Mouse (Mus musculus) forebrain, embryonic 15.5 days (tissue): ENCODE data around the gene Arhgap45. TPM values are rescaled to one million over a fixed set of nuclear protein-coding genes. Genes with fewer than 3 reads are reported as not detected.

Experiments
- ATAC-seq: fragments of 200-750 bp; cut with Nextera tagmentation; replicated peaks from 2 replicates; pipeline ENCODE4 v1.8.0; 2017; ENCODE audit warnings: mild to moderate bottlenecking, moderate TSS enrichment, moderate library complexity
- H3K27ac ChIP-seq: fragments of 300-500 bp; sonication (generic); replicated peaks from 2 replicates; pipeline ENCODE4 v1.5.1; 2015; ENCODE audit warnings: mild to moderate bottlenecking, inconsistent platforms
- H3K27me3 ChIP-seq: fragments of 300-500 bp; sonication (generic); 2 replicates; pipeline ENCODE4 v1.6.1; 2015; ENCODE audit warnings: inconsistent platforms
- H3K36me3 ChIP-seq: fragments of 300-500 bp; sonication (generic); 2 replicates; pipeline ENCODE4 v1.6.1; 2015; ENCODE audit warnings: mild to moderate bottlenecking, inconsistent platforms
- H3K4me1 ChIP-seq: fragments of 300-500 bp; sonication (generic); 2 replicates; pipeline ENCODE4 v1.6.1; 2015; ENCODE audit warnings: inconsistent platforms
- H3K4me2 ChIP-seq: fragments of 300-500 bp; sonication (generic); replicated peaks from 2 replicates; pipeline ENCODE4 v1.6.1; 2015; ENCODE audit warnings: mild to moderate bottlenecking, inconsistent platforms
- H3K4me3 ChIP-seq: fragments of 300-500 bp; sonication (generic); 2 replicates; pipeline ENCODE4 v1.5.1; 2015; ENCODE audit warnings: mild to moderate bottlenecking, inconsistent platforms
- H3K9ac ChIP-seq: fragments of 300-500 bp; sonication (generic); replicated peaks from 2 replicates; pipeline ENCODE4 v1.6.1; 2015; ENCODE audit warnings: mild to moderate bottlenecking, inconsistent platforms
- H3K9me3 ChIP-seq: fragments of 300-500 bp; sonication (generic); 2 replicates; pipeline ENCODE4 v1.6.1; 2016; ENCODE audit warnings: inconsistent platforms
- WGBS: fragments of 180-500 bp; shearing (Covaris S2); methylation state at CpG from one replicate; pipeline ENCODE4 v1.1.7; 2015; ENCODE audit warnings: mixed read lengths; 5-methylcytosine and 5-hydroxymethylcytosine counted together
- polyA plus RNA-seq: library from polyadenylated mRNA; unstranded; fragments of >200 nt; fragmentation: Nextera tagmentation; extraction: Ambion mirVana; gene quantifications from 2 replicates; pipeline ENCODE4 v1.2.1, GENCODE M21; 2015

Arhgap45 gene
- polyA plus RNA-seq, result 1.3 TPM in 2 replicates

- Histone ChIP-seq H3K27me3 (peaks cover 69% of the 10 kb centered on the region), H3K4me3 (no peak within 1 kb of the TSS), H3K4me1 (no peaks in the 10 kb centered on the region), H3K36me3 (no peaks in the 10 kb centered on the region), H3K4me2 (no peak within 1 kb of the TSS), H3K9ac (no peak within 1 kb of the TSS), H3K27ac (no peak within 1 kb of the TSS), H3K9me3 (0 out of 2 replicates have a peak, but pooled peaks cover 2% of the 10 kb centered on the region)
- ATAC-seq, result no peak
- 68% methylated on average over 11 of the region's 11 CpGs for WGBS
These were observed at the start of gene Arhgap45 for GRCm38 (mm10) chr10:80016511-80016910. TSS of gene Arhgap45 (plus strand) at chr10:80016653.

- Histone ChIP-seq H3K27me3 (peaks cover 25% of the 10 kb centered on the region), H3K4me3 (no peak overlapping the region), H3K9ac (no peak overlapping the region), H3K27ac (no peak overlapping the region), H3K36me3 (peaks cover 52% of the 10 kb centered on the region), H3K9me3 (no peaks in the 10 kb centered on the region), H3K4me1 (peaks cover 16% of the 10 kb centered on the region), H3K4me2 (no peak overlapping the region)
- ATAC-seq, result no peak
- 90% methylated on average over 5 of the region's 5 CpGs for WGBS
These were observed 49.5 kb upstream of the Arhgap45 start for GRCm38 (mm10) chr10:79966886-79967400.

GRCm38 (mm10) chr10:79968181-79968580 lies 48.3 kb upstream of the Arhgap45 start:
- Histone ChIP-seq H3K9ac (no peak overlapping the region), H3K4me3 (no peak overlapping the region), H3K9me3 (no peaks in the 10 kb centered on the region), H3K27me3 (peaks cover 32% of the 10 kb centered on the region), H3K4me2 (no peak overlapping the region), H3K36me3 (peaks cover 42% of the 10 kb centered on the region), H3K27ac (no peak overlapping the region), H3K4me1 (peaks cover 16% of the 10 kb centered on the region)
- 72% methylated on average over 1 of the region's 1 CpGs for WGBS
- no peak for ATAC-seq

- Histone ChIP-seq H3K27ac (no peak overlapping the region), H3K4me1 (peaks cover 16% of the 10 kb centered on the region), H3K36me3 (peaks cover 34% of the 10 kb centered on the region), H3K9me3 (no peaks in the 10 kb centered on the region), H3K27me3 (peaks cover 32% of the 10 kb centered on the region), H3K9ac (no peak overlapping the region), H3K4me2 (no peak overlapping the region), H3K4me3 (no peak overlapping the region)
- 11% methylated on average over 3 of the region's 3 CpGs for WGBS
- no peak for ATAC-seq
These were observed 47.3 kb upstream of the Arhgap45 start for GRCm38 (mm10) chr10:79969124-79969568.

GRCm38 (mm10) chr10:79970415-79971182 lies 45.9 kb upstream of the Arhgap45 start, which contains the start of gene Grin3b:
TSS of gene Grin3b (plus strand) at chr10:79970715.
- ATAC-seq, result peak; percentile 15; the same call in 1 of the 2 replicates
- peaks cover 32% of the 10 kb centered on the region for H3K27me3 ChIP-seq
- H3K36me3 ChIP-seq, result peaks cover 30% of the 10 kb centered on the region
- WGBS, result 8% methylated on average over 46 of the region's 47 CpGs
- no peak within 1 kb of the TSS for H3K27ac ChIP-seq
- peak within 1 kb of the TSS; percentile 33 for H3K4me3 ChIP-seq
- H3K9me3 ChIP-seq, result no peaks in the 10 kb centered on the region
- H3K4me1 ChIP-seq, result peaks cover 16% of the 10 kb centered on the region
- peak within 1 kb of the TSS; percentile 34 for H3K9ac ChIP-seq
- peak within 1 kb of the TSS; percentile 48 for H3K4me2 ChIP-seq

GRCm38 (mm10) chr10:79971183-79971497 lies 45.3 kb upstream of the Arhgap45 start:
- Histone ChIP-seq H3K4me3 (peak overlapping the region; percentile 33), H3K27me3 (peaks cover 32% of the 10 kb centered on the region), H3K9me3 (no peaks in the 10 kb centered on the region), H3K4me2 (peak overlapping the region; percentile 48), H3K27ac (no peak overlapping the region), H3K36me3 (peaks cover 31% of the 10 kb centered on the region), H3K4me1 (peaks cover 16% of the 10 kb centered on the region), H3K9ac (peak overlapping the region; percentile 34)
- no peak for ATAC-seq
- 4% methylated on average over 21 of the region's 21 CpGs for WGBS

GRCm38 (mm10) chr10:79972831-79973230 lies 43.6 kb upstream of the Arhgap45 start:
- Histone ChIP-seq H3K9ac (no peak overlapping the region), H3K27me3 (peaks cover 32% of the 10 kb centered on the region), H3K27ac (no peak overlapping the region), H3K4me2 (no peak overlapping the region), H3K4me1 (peaks cover 16% of the 10 kb centered on the region), H3K4me3 (no peak overlapping the region), H3K9me3 (no peaks in the 10 kb centered on the region), H3K36me3 (peaks cover 31% of the 10 kb centered on the region)
- ATAC-seq, result no peak
- 62% methylated on average over 14 of the region's 14 CpGs for WGBS

- Histone ChIP-seq H3K9ac (no peak overlapping the region), H3K4me3 (no peak overlapping the region), H3K4me1 (peaks cover 12% of the 10 kb centered on the region), H3K27me3 (peaks cover 32% of the 10 kb centered on the region), H3K9me3 (no peaks in the 10 kb centered on the region), H3K4me2 (no peak overlapping the region), H3K36me3 (peaks cover 40% of the 10 kb centered on the region), H3K27ac (no peak overlapping the region)
- 91% methylated on average over 21 of the region's 21 CpGs for WGBS
- ATAC-seq, result no peak
These were observed 42.4 kb upstream of the Arhgap45 start for GRCm38 (mm10) chr10:79974087-79974486.

- peaks cover 42% of the 10 kb centered on the region for H3K36me3 ChIP-seq
- 90% methylated on average over 8 of the region's 8 CpGs for WGBS
These were observed 41.8 kb upstream of the Arhgap45 start for GRCm38 (mm10) chr10:79974668-79975067.

GRCm38 (mm10) chr10:79976071-79976721 lies 40.3 kb upstream of the Arhgap45 start:
- peaks cover 42% of the 10 kb centered on the region for H3K36me3 ChIP-seq
- no peak overlapping the region for H3K4me3 ChIP-seq
- WGBS, result 86% methylated on average over 28 of the region's 28 CpGs
- no peak overlapping the region for H3K4me2 ChIP-seq
- no peak for ATAC-seq
- no peak overlapping the region for H3K27ac ChIP-seq
- H3K4me1 ChIP-seq, result peaks cover 6% of the 10 kb centered on the region; the same call in 1 of the 2 replicates
- H3K9me3 ChIP-seq, result no peaks in the 10 kb centered on the region
- no peak overlapping the region for H3K9ac ChIP-seq
- H3K27me3 ChIP-seq, result peaks cover 13% of the 10 kb centered on the region; the same call in 1 of the 2 replicates

More at GRCm38 (mm10) chr10:79974668-79975067, 41.8 kb upstream of the Arhgap45 start:
- no peak overlapping the region for H3K4me3 ChIP-seq
- peaks cover 27% of the 10 kb centered on the region for H3K27me3 ChIP-seq
- H3K9me3 ChIP-seq, result no peaks in the 10 kb centered on the region
- no peak for ATAC-seq
- no peak overlapping the region for H3K9ac ChIP-seq
- H3K27ac ChIP-seq, result no peak overlapping the region
- H3K4me2 ChIP-seq, result no peak overlapping the region
- peaks cover 8% of the 10 kb centered on the region for H3K4me1 ChIP-seq

GRCm38 (mm10) chr10:79976722-79977107 lies 39.7 kb upstream of the Arhgap45 start:
- no peak overlapping the region for H3K9ac ChIP-seq
- ATAC-seq, result no peak
- WGBS, result 71% methylated on average over 36 of the region's 36 CpGs
- H3K4me3 ChIP-seq, result no peak overlapping the region
- H3K4me2 ChIP-seq, result no peak overlapping the region
- no peaks in the 10 kb centered on the region for H3K9me3 ChIP-seq
- peaks cover 10% of the 10 kb centered on the region for H3K4me1 ChIP-seq
- no peak overlapping the region for H3K27ac ChIP-seq
- peaks cover 9% of the 10 kb centered on the region; the same call in 1 of the 2 replicates for H3K27me3 ChIP-seq
- peaks cover 42% of the 10 kb centered on the region for H3K36me3 ChIP-seq

- 81% methylated on average over 27 of the region's 28 CpGs for WGBS
- H3K27me3 ChIP-seq, result 0 out of 2 replicates have a peak, but pooled peaks cover 3% of the 10 kb centered on the region
These were observed 39.1 kb upstream of the Arhgap45 start for GRCm38 (mm10) chr10:79977324-79977723.

More at GRCm38 (mm10) chr10:79977324-79977723, 39.1 kb upstream of the Arhgap45 start:
- Histone ChIP-seq H3K9me3 (no peaks in the 10 kb centered on the region), H3K9ac (no peak overlapping the region), H3K27ac (no peak overlapping the region), H3K4me1 (peaks cover 14% of the 10 kb centered on the region), H3K4me2 (no peak overlapping the region), H3K36me3 (peaks cover 42% of the 10 kb centered on the region), H3K4me3 (no peak overlapping the region)
- ATAC-seq, result no peak
